Mouse (Mus musculus) heart, adult 2 months (tissue): ENCODE results near the gene Tmem63b. TPM values are rescaled to one million over a fixed set of nuclear protein-coding genes. Genes with fewer than 3 reads are reported as not detected.

Experiments
- DNase-seq, 2 experiments: peaks; one replicate each; pipeline ENCODE4 v3.0.0; 2021
- H3K27ac ChIP-seq: fragments of 200-600 bp; 2 replicates; pipeline ENCODE4 v1.8.1; 2022
- H3K27me3 ChIP-seq: fragments of 200-500 bp; 2 replicates; pipeline ENCODE4 v1.6.1; 2012; ENCODE audit warnings: mild to moderate bottlenecking, low read length, inconsistent platforms, mixed read lengths; ENCODE audit not compliant: control insufficient read depth, insufficient read depth
- H3K36me3 ChIP-seq: fragments of 200-500 bp; 2 replicates; pipeline ENCODE4 v1.6.1; 2012; ENCODE audit warnings: low read length, inconsistent platforms; ENCODE audit not compliant: control insufficient read depth, insufficient read depth
- H3K4me1 ChIP-seq: fragments of 200-500 bp; 2 replicates; pipeline ENCODE4 v1.6.1; 2011; ENCODE audit warnings: low read length; ENCODE audit not compliant: control insufficient read depth, insufficient read depth
- H3K4me3 ChIP-seq: fragments of 200-600 bp; 2 replicates; pipeline ENCODE4 v1.8.1; 2022
- H3K79me2 ChIP-seq: fragments of 200-500 bp; replicated peaks from 2 replicates; pipeline ENCODE4 v1.6.1; 2012; ENCODE audit warnings: mild to moderate bottlenecking, inconsistent platforms, low read length, moderate library complexity, mixed read lengths; ENCODE audit not compliant: control insufficient read depth, insufficient read depth
- H3K9ac ChIP-seq: fragments of 200-500 bp; 2 replicates; pipeline ENCODE4 v1.6.1; 2012; ENCODE audit warnings: low read depth, mild to moderate bottlenecking, control low read depth, inconsistent platforms, low read length, mixed read lengths
- CTCF ChIP-seq: fragments of 200-600 bp; IDR thresholded peaks from 2 replicates; pipeline ENCODE4 v1.8.1; 2022; ENCODE audit warnings: antibody characterized with exemption, mild to moderate bottlenecking, moderate library complexity
- EP300 ChIP-seq: fragments of 200-500 bp; IDR thresholded peaks from 2 replicates; pipeline ENCODE4 v1.6.1; 2011; ENCODE audit warnings: low read depth, low read length, control low read depth; ENCODE audit not compliant: insufficient read depth
- POLR2A ChIP-seq: fragments of 200-500 bp; IDR thresholded peaks from 2 replicates; pipeline ENCODE4 v1.6.1; 2011; ENCODE audit warnings: mild to moderate bottlenecking, low read depth, low read length, control low read depth; ENCODE audit not compliant: insufficient read depth
- WGBS: fragments of 180-500 bp; shearing (Covaris S2); methylation state at CpG from one replicate; pipeline ENCODE4 v1.1.7; 2018; 5-methylcytosine and 5-hydroxymethylcytosine counted together
- intact Hi-C: fragments of 180-260 bp; cut with DNase I; formaldehyde crosslinking; loops from one replicate; pipeline ENCODE4 v1.15.1; 2025
- polyA plus RNA-seq: library from polyadenylated mRNA; depleted of rRNA; stranded (reverse); fragments of >200 nt; gene quantifications from 2 replicates; pipeline ENCODE4 v1.2.3, GENCODE M21; 2012
- total RNA-seq, 2 experiments: library from RNA; stranded (reverse); gene quantifications; 2 replicates each; pipeline ENCODE4 v1.2.3; 2021

Gene Tmem63b
- total and polyA plus RNA-seq, 3 experiments: 81.8 to 122 (median 90.1) TPM

GRCm38 (mm10) chr17:45666091-45666490 lies 20.6 kb downstream of the Tmem63b start:
- Histone ChIP-seq H3K4me1 (0 out of 2 replicates have a peak, but pooled peaks cover 1% of the 10 kb centered on the region), H3K27ac (no peak overlapping the region), H3K36me3 (no peaks in the 10 kb centered on the region), H3K9ac (no peak overlapping the region), H3K27me3 (no peaks in the 10 kb centered on the region), H3K79me2 (no peaks in the 10 kb centered on the region), H3K4me3 (no peak overlapping the region)
- intact Hi-C loops: no loop called here
- TF ChIP-seq POLR2A: no peak
- no peak for TF ChIP-seq CTCF
- no peak for TF ChIP-seq EP300
- no peak for DNase-seq
- 83% methylated on average over 11 of the region's 11 CpGs for WGBS

DNA sequence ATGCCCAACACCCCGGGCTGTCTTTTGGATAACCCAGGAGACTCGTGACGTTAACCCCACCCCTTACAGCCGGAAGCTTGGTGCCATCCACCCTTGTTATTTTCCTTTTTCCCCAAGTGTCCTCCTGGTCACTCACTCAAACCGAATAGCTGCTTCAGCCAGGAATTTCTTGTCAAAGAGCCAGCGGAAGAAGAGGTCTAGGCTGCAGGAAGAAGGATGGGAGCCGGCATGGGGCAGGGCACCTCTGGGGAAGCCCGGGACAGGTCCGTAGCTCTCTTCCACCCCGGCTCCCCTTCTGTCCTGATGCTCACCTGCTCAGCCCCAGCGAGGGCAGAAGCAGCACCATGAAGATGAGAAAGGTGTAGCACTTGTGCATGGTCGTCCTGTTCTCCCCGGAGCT lies 22.1 kb downstream of the Tmem63b start:
- no peak overlapping the region for H3K9ac ChIP-seq
- TF ChIP-seq POLR2A: no peak
- TF ChIP-seq EP300: no peak
- no peak for TF ChIP-seq CTCF
- intact Hi-C loops: no loop called here
- no peak overlapping the region for H3K4me3 ChIP-seq
- H3K36me3 ChIP-seq: no peaks in the 10 kb centered on the region
- H3K4me1 ChIP-seq: 0 out of 2 replicates have a peak, but pooled peaks cover 1% of the 10 kb centered on the region
- WGBS: 71% methylated on average over 13 of the region's 13 CpGs
- no peaks in the 10 kb centered on the region for H3K27me3 ChIP-seq
- DNase-seq: no peak
- H3K79me2 ChIP-seq: no peaks in the 10 kb centered on the region
- no peak overlapping the region for H3K27ac ChIP-seq

DNA sequence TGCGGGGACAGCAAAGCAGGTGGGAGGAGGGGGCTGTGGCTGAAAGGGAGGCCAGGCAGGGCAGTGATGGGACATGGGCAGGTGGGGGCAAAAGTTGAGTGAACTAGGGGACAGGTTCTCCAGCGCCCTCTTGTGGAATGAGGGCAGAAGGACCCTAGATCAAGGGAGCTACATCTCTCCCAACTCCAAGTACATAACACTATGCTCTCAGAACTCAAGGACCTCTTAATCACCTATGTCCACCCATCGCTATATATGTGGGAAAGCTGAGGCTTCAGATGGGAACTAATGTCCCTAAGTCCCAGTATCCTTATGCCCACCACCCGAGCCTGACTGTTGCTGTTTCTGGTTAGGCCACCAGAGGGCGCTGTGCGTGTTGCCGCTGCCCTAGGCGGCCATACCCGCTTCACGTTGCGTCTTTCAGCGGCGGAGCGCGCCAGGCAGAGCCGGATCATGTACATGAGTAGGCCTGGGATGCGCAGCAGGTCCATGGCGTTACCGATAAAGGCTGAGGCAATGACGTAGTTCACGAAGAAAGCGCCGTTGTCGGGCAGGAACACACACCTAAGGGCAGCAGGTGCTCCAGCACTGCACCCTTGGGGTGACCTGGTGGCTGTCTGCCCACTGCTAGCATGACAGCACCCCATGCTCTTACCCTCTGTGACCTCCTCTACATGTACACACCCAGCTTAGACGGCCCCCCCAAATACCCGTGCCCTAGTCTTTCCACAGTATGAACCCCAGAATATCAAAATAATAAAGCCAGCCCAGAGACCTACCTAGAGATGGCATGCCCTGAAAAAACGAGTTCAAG lies 23.4 kb downstream of the Tmem63b start:
- 0 out of 2 replicates have a peak, but pooled peaks cover 1% of the 10 kb centered on the region for H3K4me1 ChIP-seq
- intact Hi-C loops: loop anchor here (2.0 kb wide), 1 partner anchor 55 kb away; no protein-coding TSS in a partner anchor
- H3K79me2 ChIP-seq: no peaks in the 10 kb centered on the region
- peak; percentile 57 to 80 for DNase-seq
- WGBS: 28% methylated on average over 27 of the region's 27 CpGs
- H3K36me3 ChIP-seq: no peaks in the 10 kb centered on the region
- H3K4me3 ChIP-seq: no peak overlapping the region
- no peak overlapping the region for H3K9ac ChIP-seq
- H3K27ac ChIP-seq: no peak overlapping the region
- TF ChIP-seq CTCF: 0 out of 2 replicates have a peak, but pooled peaks have one; percentile 97
- TF ChIP-seq EP300: 0 out of 2 replicates have a peak, but pooled peaks have one; percentile 27
- TF ChIP-seq POLR2A: no peak
- no peaks in the 10 kb centered on the region for H3K27me3 ChIP-seq

DNA sequence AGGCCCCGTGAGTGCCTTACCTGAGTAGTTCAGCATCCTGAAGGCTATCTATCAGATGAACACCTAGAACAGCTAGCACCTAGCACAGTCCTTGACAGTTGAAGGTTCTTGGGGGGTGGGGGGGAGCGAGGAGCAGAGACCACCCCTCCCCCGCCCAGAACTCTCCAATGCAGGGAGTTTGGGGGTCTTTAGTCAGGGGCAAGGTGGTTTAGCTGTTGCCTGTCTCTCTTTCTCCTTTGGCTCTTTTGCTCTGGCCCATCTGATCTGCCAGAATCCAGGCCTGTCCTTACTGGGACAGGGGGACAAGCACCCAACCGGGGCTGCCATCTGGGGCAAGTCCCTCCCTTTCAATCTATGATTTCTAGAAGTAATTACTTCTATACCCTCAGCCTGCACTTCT lies 27.5 kb downstream of the Tmem63b start, which contains the start of gene Capn11:
TSS of gene Capn11 (minus strand) at position 101 of the 400 bp plus-strand sequence.
- Histone ChIP-seq H3K4me1 (0 out of 2 replicates have a peak, but pooled peaks cover 1% of the 10 kb centered on the region), H3K27me3 (no peaks in the 10 kb centered on the region), H3K27ac (no peak within 1 kb of the TSS), H3K36me3 (no peaks in the 10 kb centered on the region), H3K9ac (no peak within 1 kb of the TSS), H3K79me2 (no peaks in the 10 kb centered on the region), H3K4me3 (no peak within 1 kb of the TSS)
- 81% methylated on average over 4 of the region's 4 CpGs for WGBS
- no peak for DNase-seq
- intact Hi-C loops: no loop called here
- TF ChIP-seq POLR2A (no peak), CTCF (no peak), EP300 (no peak)

- TF ChIP-seq EP300 (no peak), CTCF (peak; percentile 31; the same call in 1 of the 2 replicates), POLR2A (no peak)
- Histone ChIP-seq H3K27ac (no peak overlapping the region), H3K9ac (no peak overlapping the region), H3K4me1 (no peaks in the 10 kb centered on the region), H3K79me2 (no peaks in the 10 kb centered on the region), H3K4me3 (no peak overlapping the region), H3K27me3 (no peaks in the 10 kb centered on the region), H3K36me3 (no peaks in the 10 kb centered on the region)
- intact Hi-C loops: no loop called here
- WGBS: 22% methylated on average over 6 of the region's 6 CpGs
- DNase-seq: no peak
Measured at GRCm38 (mm10) chr17:45655820-45656219, 30.9 kb downstream of the Tmem63b start.

DNA sequence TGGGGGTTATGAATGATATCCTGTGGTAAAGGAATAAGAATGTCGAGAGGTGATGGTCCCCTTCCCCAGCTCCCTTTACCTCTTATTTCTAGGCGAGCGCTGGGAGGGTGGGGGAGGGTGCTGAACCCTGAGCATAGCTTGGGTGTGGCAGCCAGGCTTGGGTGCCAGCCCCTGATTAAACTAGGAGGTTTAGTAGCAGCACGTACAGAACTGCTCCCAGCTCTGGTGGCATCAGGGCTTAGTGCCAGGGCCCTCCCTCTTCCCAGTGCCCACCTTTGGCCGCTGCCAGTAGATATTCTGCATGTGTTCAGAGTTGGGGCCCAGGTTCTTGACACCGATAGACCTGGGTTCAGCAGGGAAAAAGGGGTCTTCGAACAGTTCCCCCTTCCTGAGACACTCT lies 33.5 kb downstream of the Tmem63b start:
- H3K27me3 ChIP-seq: no peaks in the 10 kb centered on the region
- DNase-seq: no peak
- H3K4me1 ChIP-seq: no peaks in the 10 kb centered on the region
- no peaks in the 10 kb centered on the region for H3K36me3 ChIP-seq
- intact Hi-C loops: no loop called here
- H3K4me3 ChIP-seq: no peak overlapping the region
- 70% methylated on average over 7 of the region's 7 CpGs for WGBS
- H3K9ac ChIP-seq: no peak overlapping the region
- no peaks in the 10 kb centered on the region for H3K79me2 ChIP-seq
- no peak for TF ChIP-seq EP300
- no peak overlapping the region for H3K27ac ChIP-seq
